Mouse (Mus musculus) heart, embryonic 14.5 days (tissue): ENCODE measurements at regions not wholly inside any gene's neighbourhood (a gene's known extent, or its start where the extent isn't known, plus 50 kb on each side); places are given as distances from the start of the nearest gene placed in this dataset.

ENCODE experiments used
- ATAC-seq: fragments of 200-750 bp; cut with Nextera tagmentation; 2 replicates; pipeline ENCODE4 v1.8.0; 2017; ENCODE audit warnings: low read depth, moderate TSS enrichment; ENCODE audit not compliant: insufficient number of reproducible peaks, insufficient read depth, low FRiP score
- H3K27ac ChIP-seq, 2 experiments: fragments of 200-500 bp in 1 of 2; fragments of 300-500 bp in 1 of 2; sonication (generic) in 1 of 2; replicated peaks in 1 of 2; 2 replicates each; pipeline ENCODE4 v1.5.1; 2012 to 2014; ENCODE audit warnings: low read depth in 2 of 2, low read length in 2 of 2, control low read depth in 1 of 2, mild to moderate bottlenecking in 1 of 2, mixed read lengths in 1 of 2; ENCODE audit not compliant: control insufficient read depth in 1 of 2, insufficient read depth in 1 of 2
- H3K27me3 ChIP-seq: fragments of 300-500 bp; sonication (generic); 2 replicates; pipeline ENCODE4 v1.6.1; 2014; ENCODE audit warnings: mild to moderate bottlenecking, low read length, control low read depth; ENCODE audit not compliant: control insufficient read depth, insufficient read depth
- H3K36me3 ChIP-seq: fragments of 300-500 bp; sonication (generic); 2 replicates; pipeline ENCODE4 v1.6.1; 2014; ENCODE audit warnings: mild to moderate bottlenecking, control low read depth, low read length, mixed read lengths; ENCODE audit not compliant: control insufficient read depth, insufficient read depth
- H3K4me1 ChIP-seq, 2 experiments: fragments of 200-500 bp in 1 of 2; fragments of 300-500 bp in 1 of 2; sonication (generic) in 1 of 2; 2 replicates each; pipeline ENCODE4 v1.6.1; 2012 to 2014; ENCODE audit warnings: low read length in 2 of 2, control low read depth in 1 of 2, mixed read lengths in 1 of 2; ENCODE audit not compliant: control insufficient read depth in 2 of 2, insufficient read depth in 2 of 2
- H3K4me2 ChIP-seq: fragments of 300-500 bp; sonication (generic); 2 replicates; pipeline ENCODE4 v1.6.1; 2014; ENCODE audit warnings: mild to moderate bottlenecking, low read length
- H3K4me3 ChIP-seq, 2 experiments: fragments of 200-500 bp in 1 of 2; fragments of 300-500 bp in 1 of 2; sonication (generic) in 1 of 2; 2 replicates each; pipeline ENCODE4 v1.5.1; 2012 to 2014; ENCODE audit warnings: low read length in 2 of 2, mild to moderate bottlenecking in 2 of 2, control low read depth in 1 of 2, low read depth in 1 of 2, moderate library complexity in 1 of 2; ENCODE audit not compliant: control insufficient read depth in 1 of 2, insufficient read depth in 1 of 2
- H3K9ac ChIP-seq: fragments of 300-500 bp; sonication (generic); 2 replicates; pipeline ENCODE4 v1.6.1; 2014; ENCODE audit warnings: mild to moderate bottlenecking, low read length
- H3K9me3 ChIP-seq: fragments of 300-500 bp; sonication (generic); 2 replicates; pipeline ENCODE4 v1.6.1; 2016; ENCODE audit warnings: low read length, control low read depth; ENCODE audit not compliant: control insufficient read depth
- WGBS: fragments of 180-500 bp; shearing (Covaris S2); extraction: QIAGEN DNeasy Blood & Tissue Kit; methylation state at CpG from one replicate; pipeline ENCODE4 v1.1.7; 2014; 5-methylcytosine and 5-hydroxymethylcytosine counted together

DNA sequence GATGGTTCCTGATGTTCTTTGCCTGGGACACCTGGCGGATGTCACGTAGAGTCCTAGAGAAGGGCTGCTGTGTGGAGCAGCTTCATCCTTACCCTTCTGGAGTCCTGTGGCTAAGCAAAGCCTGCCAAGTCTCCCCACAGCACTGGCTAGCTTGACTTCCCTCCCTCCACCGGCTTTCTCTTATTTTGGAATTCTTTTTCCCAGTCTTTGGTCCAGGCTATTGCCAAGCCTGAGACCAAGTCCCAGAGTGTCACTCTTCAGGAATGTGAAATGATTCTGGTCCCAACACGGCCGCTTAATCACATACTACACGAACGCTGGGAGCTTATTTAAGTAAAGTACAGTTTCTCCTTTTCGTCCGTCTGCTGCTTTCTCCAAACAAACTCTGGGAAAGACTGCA, 146.4 kb downstream of the Fndc1 start:
- no peaks in the 10 kb centered on the region; a peak in 1 of 4 replicates for H3K4me1 ChIP-seq
- peak overlapping the region; percentile 47 to 50; a peak in 2 of 4 replicates for H3K27ac ChIP-seq
- no peaks in the 10 kb centered on the region for H3K27me3 ChIP-seq
- no peak for ATAC-seq
- no peaks in the 10 kb centered on the region for H3K36me3 ChIP-seq
- H3K9me3 ChIP-seq: no peaks in the 10 kb centered on the region
- H3K4me2 ChIP-seq: no peak overlapping the region
- 72% methylated on average over 9 of the region's 9 CpGs for WGBS
- no peak overlapping the region for H3K9ac ChIP-seq
- H3K4me3 ChIP-seq: no peak overlapping the region

DNA sequence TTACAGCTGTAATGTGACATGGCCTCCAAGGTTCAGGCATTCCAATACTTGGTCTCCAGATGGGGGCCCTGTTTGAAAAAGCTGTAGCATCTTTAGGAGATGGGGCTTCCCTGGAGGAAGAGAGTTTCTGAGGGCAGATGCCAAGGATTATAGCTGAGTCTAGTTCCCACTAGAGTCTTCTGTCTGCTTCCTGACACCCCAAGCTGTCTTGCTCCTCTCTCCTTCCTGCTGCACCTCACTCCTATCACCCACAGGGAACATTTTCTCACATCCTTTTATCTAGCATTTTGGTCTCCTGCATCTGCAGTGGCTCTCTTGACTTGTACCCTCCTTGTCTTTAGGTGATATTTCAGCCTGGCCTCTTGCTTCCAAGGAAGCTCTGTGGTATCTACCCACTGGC, 147.3 kb downstream of the Fndc1 start:
- Histone ChIP-seq H3K9ac (no peak overlapping the region), H3K27ac (no peak overlapping the region), H3K9me3 (no peaks in the 10 kb centered on the region), H3K4me3 (no peak overlapping the region), H3K27me3 (no peaks in the 10 kb centered on the region), H3K36me3 (no peaks in the 10 kb centered on the region), H3K4me2 (no peak overlapping the region), H3K4me1 (no peaks in the 10 kb centered on the region; a peak in 1 of 4 replicates)
- no peak for ATAC-seq

DNA sequence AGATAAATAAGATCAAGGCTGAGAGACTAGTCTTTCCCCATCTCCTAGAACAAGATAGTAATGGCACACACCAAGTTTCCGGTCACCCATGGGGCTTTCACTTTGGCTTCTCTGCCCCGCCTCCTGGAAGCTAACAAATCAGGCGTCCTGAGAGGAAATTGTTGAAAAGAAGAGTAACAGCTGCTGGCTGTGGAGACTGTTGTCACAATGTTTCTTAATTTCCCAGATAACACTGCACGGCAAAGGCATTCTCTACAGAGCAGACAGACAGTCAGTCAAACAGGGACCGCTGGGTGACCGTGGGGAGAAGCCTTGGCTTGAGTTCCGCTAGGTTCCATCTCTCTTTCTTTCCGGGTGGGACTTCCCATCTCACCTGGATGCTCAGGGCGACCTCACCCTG, 148.2 kb downstream of the Fndc1 start:
- 50% methylated on average over 9 of the region's 9 CpGs for WGBS
- Histone ChIP-seq H3K27me3 (no peaks in the 10 kb centered on the region), H3K4me3 (no peak overlapping the region), H3K36me3 (no peaks in the 10 kb centered on the region), H3K4me1 (no peaks in the 10 kb centered on the region; a peak in 1 of 4 replicates), H3K9me3 (no peaks in the 10 kb centered on the region), H3K27ac (peak overlapping the region in 1 of 2 experiments; percentile 5; a peak in 1 of 4 replicates), H3K9ac (no peak overlapping the region), H3K4me2 (no peak overlapping the region)
- ATAC-seq: no peak

DNA sequence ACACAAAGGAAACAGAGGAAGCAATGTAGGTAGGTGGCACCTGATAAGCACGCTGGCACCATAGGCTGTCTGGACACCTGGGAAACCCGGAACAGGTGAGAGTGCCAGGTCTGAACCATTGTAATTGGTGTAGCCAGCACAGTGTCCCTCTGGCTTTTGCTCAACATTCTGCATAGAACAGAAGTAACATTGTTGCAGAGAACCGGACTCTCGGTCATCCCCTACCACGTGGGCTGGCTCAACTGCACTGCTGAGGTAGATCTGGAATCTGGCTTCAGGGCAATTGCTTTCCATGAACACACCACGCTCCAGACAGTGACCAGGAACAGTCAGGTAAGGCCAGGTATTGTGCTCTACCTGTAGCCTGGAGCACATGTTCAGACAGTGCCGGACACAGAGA, 149.3 kb downstream of the Fndc1 start:
- H3K36me3 ChIP-seq: no peaks in the 10 kb centered on the region
- no peak overlapping the region for H3K4me2 ChIP-seq
- H3K27ac ChIP-seq: no peak overlapping the region
- no peaks in the 10 kb centered on the region for H3K27me3 ChIP-seq
- H3K9ac ChIP-seq: no peak overlapping the region
- H3K4me1 ChIP-seq: no peaks in the 10 kb centered on the region; a peak in 1 of 4 replicates
- no peaks in the 10 kb centered on the region for H3K9me3 ChIP-seq
- ATAC-seq: no peak
- no peak overlapping the region for H3K4me3 ChIP-seq
- WGBS: 92% methylated on average over 7 of the region's 7 CpGs

DNA sequence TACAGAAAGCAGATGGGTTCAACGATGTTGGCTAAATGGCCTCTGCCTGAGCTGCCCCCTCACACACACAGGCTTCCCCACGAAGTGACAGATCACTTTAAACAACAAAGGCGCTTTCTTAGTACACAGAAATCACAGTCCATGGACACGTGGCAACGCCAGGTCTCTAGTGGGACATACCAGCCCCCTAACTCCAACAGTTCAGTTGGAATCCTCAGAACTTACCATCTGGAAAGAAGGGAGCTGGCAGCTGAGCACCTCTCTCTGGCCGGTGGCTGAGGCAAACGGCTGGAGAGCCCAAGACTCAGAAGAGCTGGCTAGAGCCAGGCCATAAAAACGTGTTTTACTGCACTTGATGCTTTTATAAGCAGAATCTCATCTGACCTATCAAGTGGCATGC, 149.8 kb downstream of the Fndc1 start:
- H3K9me3 ChIP-seq: no peaks in the 10 kb centered on the region
- no peak overlapping the region for H3K27ac ChIP-seq
- H3K4me2 ChIP-seq: no peak overlapping the region

DNA sequence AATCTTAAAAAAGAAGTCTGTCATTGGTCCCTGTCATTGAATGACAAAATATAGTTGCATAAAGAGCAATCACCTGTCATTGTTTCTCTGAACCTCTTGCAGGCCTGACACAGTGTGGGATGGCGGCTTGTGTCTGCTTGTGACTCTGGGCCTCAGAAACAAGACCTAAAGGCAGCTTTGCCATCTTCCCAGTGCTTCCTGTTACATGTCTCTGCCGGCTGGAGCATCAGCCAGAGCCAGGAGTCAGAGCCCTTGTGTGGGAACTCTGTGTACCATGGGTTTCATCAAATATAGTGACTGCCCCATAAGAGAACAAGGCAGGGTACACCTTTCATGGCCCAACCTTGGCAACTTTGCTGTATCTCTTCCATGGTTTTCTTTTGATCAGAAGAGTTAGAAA, 150.3 kb downstream of the Fndc1 start:
- H3K9ac ChIP-seq: no peak overlapping the region
- ATAC-seq: no peak
- no peak overlapping the region for H3K4me2 ChIP-seq
- H3K4me1 ChIP-seq: no peaks in the 10 kb centered on the region; a peak in 1 of 4 replicates
- H3K27ac ChIP-seq: no peak overlapping the region
- no peaks in the 10 kb centered on the region for H3K36me3 ChIP-seq
- H3K9me3 ChIP-seq: no peaks in the 10 kb centered on the region
- no peak overlapping the region for H3K4me3 ChIP-seq
- H3K27me3 ChIP-seq: no peaks in the 10 kb centered on the region
- 76% methylated on average over 2 of the region's 2 CpGs for WGBS

More for the DNA sequence above, 149.8 kb downstream of the Fndc1 start:
- ATAC-seq: no peak
- Histone ChIP-seq H3K36me3 (no peaks in the 10 kb centered on the region), H3K27me3 (no peaks in the 10 kb centered on the region), H3K9ac (no peak overlapping the region), H3K4me3 (no peak overlapping the region), H3K4me1 (no peaks in the 10 kb centered on the region; a peak in 1 of 4 replicates)
- 75% methylated on average over 8 of the region's 8 CpGs for WGBS

DNA sequence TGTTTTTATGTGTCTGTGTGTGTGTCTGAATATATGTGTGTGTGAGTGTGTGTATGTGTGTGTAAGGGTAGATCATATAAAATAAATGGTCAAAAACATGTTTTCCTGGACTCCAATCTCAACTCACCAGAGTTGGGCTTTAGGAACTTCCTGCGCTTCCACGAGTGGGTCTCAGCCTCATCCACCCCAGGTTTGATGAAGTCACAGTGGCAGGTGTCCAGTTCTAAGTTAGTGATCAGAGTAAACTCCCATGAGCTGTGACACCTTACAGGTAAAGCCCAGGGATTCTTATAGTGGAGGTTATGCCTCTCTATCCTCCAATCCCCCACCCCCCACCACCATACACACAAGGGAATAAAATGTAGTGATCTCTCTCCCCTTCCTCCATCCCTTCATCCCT, 152.6 kb downstream of the Fndc1 start:
- H3K4me2 ChIP-seq: no peak overlapping the region
- no peak overlapping the region for H3K27ac ChIP-seq
- no peak overlapping the region for H3K9ac ChIP-seq
- H3K4me3 ChIP-seq: no peak overlapping the region
- ATAC-seq: no peak
- no peaks in the 10 kb centered on the region for H3K9me3 ChIP-seq
- H3K36me3 ChIP-seq: no peaks in the 10 kb centered on the region
- 82% methylated on average over 2 of the region's 2 CpGs for WGBS
- no peaks in the 10 kb centered on the region for H3K27me3 ChIP-seq
- H3K4me1 ChIP-seq: no peaks in the 10 kb centered on the region; a peak in 1 of 4 replicates

DNA sequence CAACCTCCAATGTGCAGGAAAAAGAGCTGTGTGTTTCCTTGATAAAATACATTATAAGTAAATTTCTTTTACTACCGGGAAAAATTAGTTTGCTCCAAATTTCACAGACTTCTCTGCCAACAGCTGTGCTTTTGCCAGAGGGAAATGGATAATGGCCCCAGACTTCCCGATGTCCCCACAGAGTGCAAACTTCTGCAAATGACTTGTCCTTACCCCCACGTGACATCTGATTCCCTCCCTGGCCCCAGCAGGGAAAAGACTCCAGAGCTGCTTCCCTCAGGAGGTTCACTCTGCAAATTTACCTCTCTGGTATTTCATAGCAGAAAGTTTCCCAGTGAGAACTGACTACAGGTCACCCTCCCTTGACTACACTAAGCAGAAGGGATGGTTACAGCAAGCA, 159.3 kb downstream of the Fndc1 start:
- H3K9ac ChIP-seq: no peak overlapping the region
- no peak for ATAC-seq
- WGBS: 48% methylated on average over 3 of the region's 3 CpGs
- no peaks in the 10 kb centered on the region for H3K27me3 ChIP-seq
- peaks cover 0 to 2% of the 10 kb centered on the region in 2 experiments; a peak in 2 of 4 replicates for H3K4me1 ChIP-seq
- H3K4me3 ChIP-seq: no peak overlapping the region
- no peaks in the 10 kb centered on the region for H3K9me3 ChIP-seq
- no peak overlapping the region for H3K4me2 ChIP-seq
- H3K27ac ChIP-seq: no peak overlapping the region
- no peaks in the 10 kb centered on the region for H3K36me3 ChIP-seq
